Mouse (Mus musculus) embryonic fibroblast, embryonic 13.5 days (primary cell): ENCODE data around the gene Tec.

Experiments used
- CTCF ChIP-seq: IDR thresholded peaks from 2 replicates; pipeline ENCODE4 v1.5.1; 2011; ENCODE audit warnings: mild to moderate bottlenecking, control low read depth, low read length, moderate library complexity, borderline replicate concordance; ENCODE audit not compliant: insufficient read depth
- POLR2A ChIP-seq: IDR thresholded peaks from 2 replicates; pipeline ENCODE4 v1.6.1; 2011; ENCODE audit warnings: low read depth, mild to moderate bottlenecking, control low read depth, low read length, moderate library complexity

DNA sequence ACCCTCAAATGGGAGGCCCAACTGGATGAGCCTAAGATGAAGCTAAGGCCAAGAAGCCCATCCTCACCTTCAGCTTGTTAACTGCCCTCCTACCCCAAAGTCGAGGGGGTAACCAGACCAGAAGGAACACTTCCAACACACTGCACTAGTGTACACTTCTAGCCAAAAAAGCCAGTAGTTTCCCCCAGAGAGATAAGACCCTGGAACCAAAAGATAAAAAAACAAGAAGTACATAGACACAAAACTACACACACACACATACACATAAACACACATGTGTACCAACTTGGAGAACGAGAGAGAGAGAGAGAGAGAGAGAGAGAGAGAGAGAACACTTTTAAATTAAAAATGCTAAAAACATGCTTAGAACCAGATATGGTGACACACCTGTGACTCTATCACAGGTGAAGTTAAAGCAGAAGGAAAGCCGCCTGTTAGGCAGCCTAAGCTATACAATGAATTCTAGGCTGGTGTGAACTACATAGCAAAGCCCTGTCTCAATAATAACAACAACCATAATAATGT lies 3.6 kb downstream of the Tec start:
- no peak for TF ChIP-seq CTCF
- TF ChIP-seq POLR2A = no peak
